8 mouse cellular contexts compared by ENCODE assay signal in genomic region chr14:124677379-124677778, GRCm38 (mm10). TPM values are rescaled to one million over a fixed set of nuclear protein-coding genes. Genes with fewer than 3 reads are reported as not detected.
DNase-seq lines count a peak whose midpoint lies in the region; ATAC-seq lines count a peak whose summit lies in the region.

No protein-coding gene starts in this region.

- H3K9me3 ChIP-seq in embryonic facial prominence, embryonic 15.5 days (replicated peaks): no peaks in the 10 kb centered on the region
- H3K9me3 ChIP-seq in hindbrain, embryonic 14.5 days (ENCODE audit: control insufficient read depth, low read length): no peaks in the 10 kb centered on the region
- H3K9me3 ChIP-seq in limb, embryonic 12.5 days: no peaks in the 10 kb centered on the region

- peaks cover 21% of the 10 kb centered on the region for H3K27me3 ChIP-seq in embryonic facial prominence, embryonic 15.5 days
- H3K27me3 ChIP-seq in hindbrain, embryonic 14.5 days (ENCODE audit: control insufficient read depth, insufficient read depth, low read length): no peaks in the 10 kb centered on the region
- peaks cover 32% of the 10 kb centered on the region for H3K27me3 ChIP-seq in limb, embryonic 12.5 days

- H3K4me1 ChIP-seq in embryonic facial prominence, embryonic 15.5 days: peaks cover 16% of the 10 kb centered on the region; the same call in 1 of the 2 replicates
- peaks cover 18% of the 10 kb centered on the region for H3K4me1 ChIP-seq in hindbrain, embryonic 14.5 days (replicated peaks; ENCODE audit: control insufficient read depth, insufficient read depth, low read length)
- H3K4me1 ChIP-seq in limb, embryonic 12.5 days (replicated peaks): peaks cover 11% of the 10 kb centered on the region

- peak; percentile 74 for DNase-seq in layer of hippocampus, adult 11-12 months (ENCODE audit: low spot score)
- no peak for DNase-seq in layer of hippocampus, adult 9-10 months (ENCODE audit: low spot score)
- DNase-seq in hindbrain, embryonic 14.5 days (ENCODE audit: low spot score): peak; percentile 75
- DNase-seq in right cerebral cortex, postnatal 25 days: peak; percentile 80
- no peak for DNase-seq in adrenal gland, postnatal 14 days
- no peak for DNase-seq in urinary bladder, postnatal 10 days (ENCODE audit: low spot score)

- H3K9ac ChIP-seq in embryonic facial prominence, embryonic 15.5 days: no peak overlapping the region
- H3K9ac ChIP-seq in hindbrain, embryonic 14.5 days: peak overlapping the region; percentile 67
- no peak overlapping the region for H3K9ac ChIP-seq in limb, embryonic 12.5 days (replicated peaks)

- H3K36me3 ChIP-seq in embryonic facial prominence, embryonic 15.5 days: no peaks in the 10 kb centered on the region
- H3K36me3 ChIP-seq in hindbrain, embryonic 14.5 days (replicated peaks; ENCODE audit: control insufficient read depth, insufficient read depth): no peaks in the 10 kb centered on the region
- H3K36me3 ChIP-seq in limb, embryonic 12.5 days: no peaks in the 10 kb centered on the region

- peak overlapping the region; percentile 39 for H3K4me3 ChIP-seq in embryonic facial prominence, embryonic 15.5 days (replicated peaks)
- peak overlapping the region; percentile 59 for H3K4me3 ChIP-seq in hindbrain, embryonic 14.5 days (replicated peaks; ENCODE audit: low read length)
- H3K4me3 ChIP-seq in limb, embryonic 12.5 days (replicated peaks): peak overlapping the region; percentile 36

- H3K27ac ChIP-seq in embryonic facial prominence, embryonic 15.5 days (replicated peaks): no peak overlapping the region
- peak overlapping the region; percentile 76 for H3K27ac ChIP-seq in hindbrain, embryonic 14.5 days
- no peak overlapping the region for H3K27ac ChIP-seq in limb, embryonic 12.5 days

- peak overlapping the region; percentile 51 for H3K4me2 ChIP-seq in embryonic facial prominence, embryonic 15.5 days (replicated peaks)
- peak overlapping the region; percentile 93 for H3K4me2 ChIP-seq in hindbrain, embryonic 14.5 days (replicated peaks)
- peak overlapping the region; percentile 73 for H3K4me2 ChIP-seq in limb, embryonic 12.5 days

- peak; percentile 63 for ATAC-seq in embryonic facial prominence, embryonic 15.5 days (ENCODE audit: insufficient number of reproducible peaks, low FRiP score, low TSS enrichment, low read depth)
- peak; percentile 96 for ATAC-seq in hindbrain, embryonic 14.5 days (ENCODE audit: low FRiP score)
- peak; percentile 59; the same call in 1 of the 2 replicates for ATAC-seq in limb, embryonic 12.5 days (ENCODE audit: insufficient number of reproducible peaks, insufficient read depth, low FRiP score, low TSS enrichment, low read depth)

- 2% methylated on average over 10 of the region's 10 CpGs for WGBS in embryonic facial prominence, embryonic 15.5 days
- under 1% methylated on average over 10 of the region's 10 CpGs for WGBS in hindbrain, embryonic 14.5 days
- WGBS in limb, embryonic 12.5 days: 3% methylated on average over 10 of the region's 10 CpGs

RNA-seq across cellular contexts. Expression of gene Fgf14, which starts 0.5 kb away (rescaled TPM):
- 0.83 and 1.3 TPM in 2 replicates for polyA plus RNA-seq in embryonic facial prominence, embryonic 15.5 days (2015; fragmentation: Nextera tagmentation; extraction: Ambion mirVana)
- polyA plus RNA-seq in hindbrain, embryonic 14.5 days (2014; fragmentation: Nextera tagmentation; extraction: Ambion mirVana): 38.4 and 44.4 TPM in 2 replicates
- polyA plus RNA-seq in limb, embryonic 12.5 days (2016; fragmentation: Nextera tagmentation; extraction: Ambion mirVana): 0.22 and 0.34 TPM in 2 replicates
- 0.85 and 1.6 TPM in 2 replicates for total RNA-seq in adrenal gland, postnatal 14 days (2021)

Comparison
In these comparisons a context has a peak if more than half of its experiments do, and no peak if none do; other contexts are left out.
1. DNase-seq: peak in layer of hippocampus, adult 11-12 months (single experiment), hindbrain, embryonic 14.5 days (single experiment) and right cerebral cortex, postnatal 25 days (single experiment); none in layer of hippocampus, adult 9-10 months (single experiment), adrenal gland, postnatal 14 days (single experiment) and urinary bladder, postnatal 10 days (single experiment).
2. RNA of gene Fgf14, which starts 0.5 kb away (polyA plus RNA-seq): 38.4 to 44.4 TPM in hindbrain, embryonic 14.5 days; 0.83 to 1.3 TPM in embryonic facial prominence, embryonic 15.5 days and 0.22 to 0.34 TPM in limb, embryonic 12.5 days; every median in the first group is over 10 times any median in the second.
3. Peak in every context shown above with its lines, with median percentiles within 50 percentile points of each other: ATAC-seq, H3K4me2 ChIP-seq and H3K4me3 ChIP-seq.